Mouse (Mus musculus) forebrain, postnatal 0 days (tissue): ENCODE results near the gene Spint5. TPM values are rescaled to one million over a fixed set of nuclear protein-coding genes. Genes with fewer than 3 reads are reported as not detected.

Source experiments
- ATAC-seq: fragments of 200-750 bp; cut with Nextera tagmentation; 2 replicates; pipeline ENCODE4 v1.8.0; 2017; ENCODE audit warnings: mild to moderate bottlenecking, moderate library complexity
- DNase-seq: peaks from one replicate; pipeline ENCODE4 v3.0.0-alpha.2; 2015
- H3K27ac ChIP-seq: fragments of 300-500 bp; sonication (generic); 2 replicates; pipeline ENCODE4 v1.5.1; 2014; ENCODE audit warnings: low read depth, mild to moderate bottlenecking, antibody characterized with exemption, low read length, moderate library complexity, mixed read lengths
- H3K27me3 ChIP-seq: fragments of 300-500 bp; sonication (generic); 2 replicates; pipeline ENCODE4 v1.6.1; 2014; ENCODE audit warnings: mild to moderate bottlenecking, low read length, mixed read lengths; ENCODE audit not compliant: insufficient read depth
- H3K36me3 ChIP-seq: fragments of 300-500 bp; sonication (generic); 2 replicates; pipeline ENCODE4 v1.6.1; 2014; ENCODE audit warnings: mild to moderate bottlenecking, moderate library complexity; ENCODE audit not compliant: insufficient read depth
- H3K4me1 ChIP-seq: fragments of 300-500 bp; sonication (generic); 2 replicates; pipeline ENCODE4 v1.6.1; 2014; ENCODE audit warnings: antibody characterized with exemption; ENCODE audit not compliant: insufficient read depth
- H3K4me2 ChIP-seq: fragments of 300-500 bp; sonication (generic); 2 replicates; pipeline ENCODE4 v1.6.1; 2014; ENCODE audit warnings: low read depth, mild to moderate bottlenecking, moderate library complexity
- H3K4me3 ChIP-seq: fragments of 300-500 bp; sonication (generic); 2 replicates; pipeline ENCODE4 v1.5.1; 2014; ENCODE audit warnings: low read depth, low read length, mixed read lengths
- H3K9ac ChIP-seq: fragments of 300-500 bp; sonication (generic); 2 replicates; pipeline ENCODE4 v1.6.1; 2014; ENCODE audit warnings: mild to moderate bottlenecking
- H3K9me3 ChIP-seq: fragments of 300-500 bp; sonication (generic); 2 replicates; pipeline ENCODE4 v1.6.1; 2016; ENCODE audit warnings: low read length
- CTCF ChIP-seq: sonication (generic); IDR thresholded peaks from 2 replicates; pipeline ENCODE4 v1.5.1; 2016; ENCODE audit warnings: antibody characterized with exemption, control low read depth, low read depth
- WGBS: fragments of 180-500 bp; shearing (Covaris S2); extraction: QIAGEN DNeasy Blood & Tissue Kit; methylation state at CpG from one replicate; pipeline ENCODE4 v1.1.7; 2014; 5-methylcytosine and 5-hydroxymethylcytosine counted together
- polyA plus RNA-seq: library from polyadenylated mRNA; unstranded; fragments of >200 nt; fragmentation: Nextera tagmentation; extraction: Ambion mirVana; gene quantifications from 2 replicates; pipeline ENCODE4 v1.2.1, GENCODE M21; 2015
- total RNA-seq: library from RNA; depleted of rRNA; stranded (reverse); fragments of >200 nt; gene quantifications from 2 replicates; pipeline ENCODE4 v1.2.3, GENCODE M21; 2014; rRNA removed

Spint5 gene
- total RNA-seq (not detected in 2 replicates), polyA plus RNA-seq (not detected in 2 replicates)

GRCm38 (mm10) chr2:164715005-164715404, at the start of gene Spint5:
TSS of gene Spint5 (plus strand) at chr2:164715305.
- no peak within 1 kb of the TSS for H3K9ac ChIP-seq
- 87% methylated on average over 6 of the region's 6 CpGs for WGBS
- DNase-seq (no peak), ATAC-seq (no peak)
- H3K27ac ChIP-seq, result no peak within 1 kb of the TSS
- H3K27me3 ChIP-seq, result no peaks in the 10 kb centered on the region
- H3K4me2 ChIP-seq, result no peak within 1 kb of the TSS
- H3K4me3 ChIP-seq, result no peak within 1 kb of the TSS
- H3K36me3 ChIP-seq, result no peaks in the 10 kb centered on the region
- TF ChIP-seq CTCF, result no peak
- H3K9me3 ChIP-seq, result no peaks in the 10 kb centered on the region
- H3K4me1 ChIP-seq, result no peaks in the 10 kb centered on the region

GRCm38 (mm10) chr2:164670261-164670660, 44.8 kb upstream of the Spint5 start:
- Histone ChIP-seq H3K27me3 (no peaks in the 10 kb centered on the region), H3K9me3 (no peaks in the 10 kb centered on the region), H3K4me1 (no peaks in the 10 kb centered on the region), H3K36me3 (no peaks in the 10 kb centered on the region), H3K4me3 (no peak overlapping the region), H3K4me2 (no peak overlapping the region), H3K9ac (no peak overlapping the region), H3K27ac (no peak overlapping the region)
- WGBS, result 88% methylated on average over 5 of the region's 5 CpGs
- TF ChIP-seq CTCF, result no peak
- DNase-seq, result no peak
- ATAC-seq, result no peak

GRCm38 (mm10) chr2:164670938-164671337, 44.2 kb upstream of the Spint5 start:
- no peak overlapping the region for H3K4me2 ChIP-seq
- H3K27me3 ChIP-seq, result no peaks in the 10 kb centered on the region
- H3K9ac ChIP-seq, result no peak overlapping the region
- H3K4me1 ChIP-seq, result no peaks in the 10 kb centered on the region
- DNase-seq, result no peak
- ATAC-seq, result no peak
- no peaks in the 10 kb centered on the region for H3K9me3 ChIP-seq
- TF ChIP-seq CTCF, result no peak
- no peaks in the 10 kb centered on the region for H3K36me3 ChIP-seq
- H3K4me3 ChIP-seq, result no peak overlapping the region
- 28% methylated on average over 1 of the region's 1 CpGs for WGBS
- H3K27ac ChIP-seq, result no peak overlapping the region

GRCm38 (mm10) chr2:164673987-164674386, 41.1 kb upstream of the Spint5 start, which contains the start of gene Wfdc11:
TSS of gene Wfdc11 (minus strand) at chr2:164674087.
- Histone ChIP-seq H3K4me3 (no peak within 1 kb of the TSS), H3K4me2 (no peak within 1 kb of the TSS), H3K27me3 (no peaks in the 10 kb centered on the region), H3K9ac (no peak within 1 kb of the TSS), H3K36me3 (no peaks in the 10 kb centered on the region), H3K9me3 (no peaks in the 10 kb centered on the region), H3K4me1 (no peaks in the 10 kb centered on the region), H3K27ac (no peak within 1 kb of the TSS)
- no peak for ATAC-seq
- DNase-seq, result no peak
- 79% methylated on average over 7 of the region's 7 CpGs for WGBS
- TF ChIP-seq CTCF, result no peak

- no peaks in the 10 kb centered on the region for H3K4me1 ChIP-seq
- no peak overlapping the region for H3K27ac ChIP-seq
- no peaks in the 10 kb centered on the region for H3K36me3 ChIP-seq
- no peak overlapping the region for H3K9ac ChIP-seq
- no peak for TF ChIP-seq CTCF
- H3K9me3 ChIP-seq, result no peaks in the 10 kb centered on the region
- H3K4me3 ChIP-seq, result no peak overlapping the region
- no peaks in the 10 kb centered on the region for H3K27me3 ChIP-seq
- ATAC-seq, result no peak
- WGBS, result 76% methylated on average over 7 of the region's 7 CpGs
- no peak overlapping the region for H3K4me2 ChIP-seq
- no peak for DNase-seq
These were observed 39.0 kb upstream of the Spint5 start for GRCm38 (mm10) chr2:164676103-164676502.

GRCm38 (mm10) chr2:164676916-164677685, 38.0 kb upstream of the Spint5 start:
- DNase-seq, result no peak

GRCm38 (mm10) chr2:164678848-164679625, 36.1 kb upstream of the Spint5 start:
- peak; percentile 68 for ATAC-seq
- DNase-seq, result peak; percentile 76
- H3K9ac ChIP-seq, result no peak overlapping the region
- no peaks in the 10 kb centered on the region for H3K27me3 ChIP-seq
- no peaks in the 10 kb centered on the region for H3K36me3 ChIP-seq
- peak overlapping the region; percentile 22 for H3K4me3 ChIP-seq
- WGBS, result 21% methylated on average over 19 of the region's 19 CpGs
- no peaks in the 10 kb centered on the region for H3K4me1 ChIP-seq
- H3K9me3 ChIP-seq, result no peaks in the 10 kb centered on the region
- no peak overlapping the region for H3K27ac ChIP-seq
- peak; percentile 79 for TF ChIP-seq CTCF
- H3K4me2 ChIP-seq, result peak overlapping the region; percentile 43

More at GRCm38 (mm10) chr2:164676916-164677685, 38.0 kb upstream of the Spint5 start:
- H3K9me3 ChIP-seq, result no peaks in the 10 kb centered on the region
- H3K9ac ChIP-seq, result no peak overlapping the region
- H3K27me3 ChIP-seq, result no peaks in the 10 kb centered on the region
- no peak for ATAC-seq
- WGBS, result 84% methylated on average over 16 of the region's 16 CpGs
- H3K27ac ChIP-seq, result no peak overlapping the region
- H3K36me3 ChIP-seq, result no peaks in the 10 kb centered on the region
- no peaks in the 10 kb centered on the region for H3K4me1 ChIP-seq
- TF ChIP-seq CTCF, result no peak
- H3K4me2 ChIP-seq, result no peak overlapping the region
- no peak overlapping the region for H3K4me3 ChIP-seq
